Mouse (Mus musculus) neural tube, embryonic 14.5 days (tissue): Measurements from ENCODE around the gene Ube2l6. TPM values are rescaled to one million over a fixed set of nuclear protein-coding genes. Genes with fewer than 3 reads are reported as not detected.

Experiments used
- ATAC-seq: fragments of 200-750 bp; cut with Nextera tagmentation; 2 replicates; pipeline ENCODE4 v1.8.0; 2017; ENCODE audit warnings: low read depth, mild to moderate bottlenecking, moderate TSS enrichment, moderate library complexity
- H3K27ac ChIP-seq: fragments of 300-500 bp; sonication (generic); 2 replicates; pipeline ENCODE4 v1.5.1; 2014; ENCODE audit warnings: low read depth, mild to moderate bottlenecking, control low read depth, low read length, moderate library complexity, mixed read lengths
- H3K27me3 ChIP-seq: fragments of 300-500 bp; sonication (generic); 2 replicates; pipeline ENCODE4 v1.6.1; 2014; ENCODE audit warnings: low read length; ENCODE audit not compliant: control insufficient read depth, insufficient read depth
- H3K36me3 ChIP-seq: fragments of 300-500 bp; sonication (generic); 2 replicates; pipeline ENCODE4 v1.6.1; 2014; ENCODE audit warnings: low read length, mixed read lengths; ENCODE audit not compliant: control insufficient read depth, insufficient read depth
- H3K4me1 ChIP-seq: fragments of 300-500 bp; sonication (generic); 2 replicates; pipeline ENCODE4 v1.6.1; 2014; ENCODE audit warnings: low read length; ENCODE audit not compliant: control insufficient read depth, insufficient read depth
- H3K4me2 ChIP-seq: fragments of 300-500 bp; sonication (generic); 2 replicates; pipeline ENCODE4 v1.6.1; 2014; ENCODE audit warnings: mild to moderate bottlenecking, low read depth, low read length, control low read depth
- H3K4me3 ChIP-seq: fragments of 300-500 bp; sonication (generic); 2 replicates; pipeline ENCODE4 v1.5.1; 2014; ENCODE audit warnings: low read depth, low read length, control low read depth, mixed read lengths
- H3K9ac ChIP-seq: fragments of 300-500 bp; sonication (generic); replicated peaks from 2 replicates; pipeline ENCODE4 v1.6.1; 2014; ENCODE audit warnings: low read depth, mild to moderate bottlenecking, control low read depth, low read length, mixed read lengths
- H3K9me3 ChIP-seq: fragments of 300-500 bp; sonication (generic); 2 replicates; pipeline ENCODE4 v1.6.1; 2016; ENCODE audit warnings: low read length; ENCODE audit not compliant: control insufficient read depth
- WGBS: fragments of 180-500 bp; shearing (Covaris S2); extraction: QIAGEN DNeasy Blood & Tissue Kit; methylation state at CpG from one replicate; pipeline ENCODE4 v1.1.7; 2014; 5-methylcytosine and 5-hydroxymethylcytosine counted together
- polyA plus RNA-seq: library from polyadenylated mRNA; unstranded; fragments of >200 nt; fragmentation: Nextera tagmentation; extraction: Ambion mirVana; gene quantifications from 2 replicates; pipeline ENCODE4 v1.2.1, GENCODE M21; 2014

Gene Ube2l6
- polyA plus RNA-seq, 1 experiment from 2014 or later = 16.3 TPM

DNA sequence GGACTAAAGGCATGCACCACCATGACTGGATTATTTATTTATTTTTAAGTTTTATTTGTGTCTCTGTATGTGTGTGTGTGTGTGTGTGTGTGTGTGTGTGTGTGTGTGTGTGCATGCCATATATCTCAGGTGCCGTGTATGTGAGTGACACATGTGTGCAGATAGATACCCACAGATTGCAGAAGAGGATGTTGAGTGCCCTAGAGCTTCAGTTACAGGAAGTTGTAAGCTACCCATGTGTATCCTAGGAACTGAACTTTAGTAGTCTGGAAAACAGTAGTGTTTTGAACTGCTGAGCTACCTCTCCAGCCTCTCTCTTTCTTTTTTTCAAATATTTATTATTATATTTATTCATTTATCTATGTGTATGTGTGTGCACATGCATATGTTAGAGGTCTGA, 15.3 kb upstream of the Ube2l6 start:
- Histone ChIP-seq H3K4me1 (no peaks in the 10 kb centered on the region), H3K9me3 (no peaks in the 10 kb centered on the region), H3K27me3 (no peaks in the 10 kb centered on the region)

DNA sequence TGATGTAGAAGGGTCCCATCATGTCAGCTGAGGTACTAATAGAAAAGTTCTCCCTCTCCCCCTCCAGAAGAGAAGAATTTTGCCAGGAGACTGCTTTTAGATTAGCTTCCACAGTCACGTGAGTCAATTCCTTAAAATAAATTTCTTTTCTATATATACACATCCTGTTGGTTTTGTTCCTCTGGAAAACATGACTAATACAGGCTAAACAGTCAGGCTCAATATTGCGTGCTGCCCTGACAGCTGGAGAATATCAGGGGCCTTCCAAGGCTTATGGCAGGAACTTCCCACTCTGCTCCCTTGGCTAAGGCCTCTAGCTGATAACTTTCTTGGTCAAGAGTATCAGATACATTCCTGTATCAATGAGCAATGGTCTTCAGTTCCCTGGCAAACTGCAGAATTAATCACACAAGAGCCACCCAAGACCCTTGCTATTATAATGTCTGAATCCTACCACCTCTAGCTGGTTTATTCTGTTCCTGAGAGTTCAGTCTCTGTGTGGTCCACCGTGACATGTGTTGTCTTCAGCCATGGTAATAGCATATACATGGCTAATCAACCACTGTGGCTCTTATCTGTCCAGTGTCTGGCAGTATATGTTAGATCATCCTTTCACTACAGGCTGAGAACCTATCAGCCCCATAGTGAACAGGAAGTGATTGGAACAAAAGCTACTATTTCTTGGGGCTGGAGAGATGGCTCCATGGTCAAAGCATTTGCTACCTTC, 14.6 kb upstream of the Ube2l6 start:
- H3K4me2 ChIP-seq = no peak overlapping the region
- no peaks in the 10 kb centered on the region for H3K27me3 ChIP-seq
- no peaks in the 10 kb centered on the region for H3K4me1 ChIP-seq
- H3K9me3 ChIP-seq = no peaks in the 10 kb centered on the region
- H3K9ac ChIP-seq = no peak overlapping the region
- no peak for ATAC-seq
- H3K4me3 ChIP-seq = no peak overlapping the region
- 91% methylated on average over 3 of the region's 3 CpGs for whole genome bisulfite sequencing
- no peak overlapping the region for H3K27ac ChIP-seq
- no peaks in the 10 kb centered on the region for H3K36me3 ChIP-seq

More for the DNA sequence above, 15.3 kb upstream of the Ube2l6 start:
- WGBS = 94% methylated on average over 1 of the region's 1 CpGs
- no peak overlapping the region for H3K4me3 ChIP-seq
- ATAC-seq = no peak
- H3K27ac ChIP-seq = no peak overlapping the region
- H3K36me3 ChIP-seq = no peaks in the 10 kb centered on the region
- H3K9ac ChIP-seq = no peak overlapping the region
- no peak overlapping the region for H3K4me2 ChIP-seq

DNA sequence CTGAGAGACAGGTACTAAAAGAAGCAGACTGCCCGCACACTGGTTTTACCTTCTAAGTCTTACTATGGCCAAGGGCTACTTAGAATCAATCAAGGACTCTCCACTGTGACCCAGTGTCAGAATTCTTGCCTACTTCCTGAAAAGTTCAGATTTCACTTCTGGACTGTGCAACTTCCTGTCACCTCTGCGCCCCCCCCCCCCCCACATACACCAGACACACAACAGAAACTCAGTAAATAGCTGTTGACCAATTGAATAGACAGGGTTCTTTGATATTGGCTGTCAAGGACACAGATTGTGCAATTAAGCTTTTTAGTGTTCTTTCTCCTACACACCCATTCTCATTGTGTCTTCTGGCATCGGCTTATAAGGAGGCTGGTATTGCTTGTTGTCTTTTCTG, 10.3 kb upstream of the Ube2l6 start:
- Histone ChIP-seq H3K27ac (no peak overlapping the region), H3K9ac (no peak overlapping the region), H3K4me2 (no peak overlapping the region), H3K4me3 (no peak overlapping the region), H3K9me3 (no peaks in the 10 kb centered on the region), H3K36me3 (no peaks in the 10 kb centered on the region), H3K27me3 (no peaks in the 10 kb centered on the region), H3K4me1 (no peaks in the 10 kb centered on the region)
- WGBS = 82% methylated on average over 3 of the region's 3 CpGs
- no peak for ATAC-seq

DNA sequence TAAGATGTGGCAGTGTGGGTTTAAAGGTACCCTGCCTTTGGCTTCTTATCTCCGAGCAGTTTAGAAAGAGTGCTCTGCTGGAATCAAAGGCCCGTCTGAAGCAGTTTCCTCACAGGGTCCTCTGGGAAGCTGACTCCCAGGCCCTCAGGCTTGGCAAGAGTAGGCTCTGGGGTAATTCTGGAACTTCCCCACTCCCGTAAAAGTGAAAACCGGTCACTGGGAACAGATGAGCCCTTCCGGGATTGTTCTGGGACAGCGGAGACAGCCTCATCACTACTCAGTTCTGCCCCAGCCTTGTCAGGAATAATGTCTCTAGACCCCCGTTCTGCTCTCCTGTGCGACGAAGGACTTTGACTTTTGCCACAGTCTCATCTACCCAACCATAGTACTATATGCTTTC, 8.2 kb upstream of the Ube2l6 start:
- no peak overlapping the region for H3K27ac ChIP-seq
- H3K9me3 ChIP-seq = no peaks in the 10 kb centered on the region
- no peak overlapping the region for H3K4me2 ChIP-seq
- no peaks in the 10 kb centered on the region for H3K36me3 ChIP-seq
- 51% methylated on average over 9 of the region's 9 CpGs for WGBS
- H3K4me1 ChIP-seq = no peaks in the 10 kb centered on the region
- H3K27me3 ChIP-seq = no peaks in the 10 kb centered on the region
- no peak for ATAC-seq
- H3K9ac ChIP-seq = no peak overlapping the region
- H3K4me3 ChIP-seq = no peak overlapping the region

DNA sequence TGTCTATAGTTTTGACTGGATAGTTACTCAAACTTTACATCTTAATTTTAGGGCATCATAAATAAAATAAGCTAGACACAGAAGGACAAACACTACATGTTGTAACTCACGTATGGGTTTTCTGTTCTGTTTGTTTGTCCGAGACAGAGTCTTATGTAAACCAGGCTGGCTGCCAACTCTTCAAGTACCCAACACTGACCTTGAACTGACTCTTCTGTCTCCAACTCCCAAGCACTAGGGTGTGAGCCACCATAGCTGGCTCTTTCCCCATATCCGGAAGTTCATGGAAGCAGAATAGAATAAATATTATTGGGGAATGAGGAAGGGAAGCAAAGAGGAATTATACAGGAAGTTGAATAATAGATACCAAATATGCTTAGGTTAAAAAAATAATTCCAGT, 6.1 kb upstream of the Ube2l6 start:
- Histone ChIP-seq H3K27me3 (no peaks in the 10 kb centered on the region), H3K4me1 (no peaks in the 10 kb centered on the region), H3K9me3 (no peaks in the 10 kb centered on the region), H3K9ac (no peak overlapping the region), H3K4me2 (no peak overlapping the region), H3K27ac (no peak overlapping the region), H3K36me3 (no peaks in the 10 kb centered on the region), H3K4me3 (no peak overlapping the region)
- ATAC-seq = no peak
- 87% methylated on average over 3 of the region's 3 CpGs for WGBS

DNA sequence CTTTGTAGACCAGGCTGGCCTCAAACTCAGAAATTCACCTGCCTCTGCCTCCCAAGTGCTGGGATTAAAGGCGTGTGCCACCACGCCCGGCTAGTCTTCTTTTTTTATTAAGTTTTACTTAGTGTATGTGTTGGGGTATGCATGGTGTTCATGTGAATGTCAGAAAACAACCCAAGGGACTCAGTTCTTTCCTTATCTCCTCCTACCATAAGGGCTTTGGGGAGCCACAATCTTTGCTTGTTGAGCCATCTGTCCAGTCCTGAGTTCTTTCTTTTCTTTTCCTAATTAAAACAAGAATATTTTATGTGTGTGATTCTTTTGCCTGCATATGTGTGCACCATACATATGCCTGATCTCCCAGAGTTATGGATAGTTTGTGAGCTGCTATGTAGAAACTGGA, 5.5 kb upstream of the Ube2l6 start:
- no peak overlapping the region for H3K9ac ChIP-seq
- H3K4me3 ChIP-seq = no peak overlapping the region
- H3K27ac ChIP-seq = no peak overlapping the region
- WGBS = 91% methylated on average over 3 of the region's 3 CpGs
- no peaks in the 10 kb centered on the region for H3K4me1 ChIP-seq
- H3K27me3 ChIP-seq = no peaks in the 10 kb centered on the region
- H3K36me3 ChIP-seq = no peaks in the 10 kb centered on the region
- H3K4me2 ChIP-seq = no peak overlapping the region
- ATAC-seq = no peak
- no peaks in the 10 kb centered on the region for H3K9me3 ChIP-seq

DNA sequence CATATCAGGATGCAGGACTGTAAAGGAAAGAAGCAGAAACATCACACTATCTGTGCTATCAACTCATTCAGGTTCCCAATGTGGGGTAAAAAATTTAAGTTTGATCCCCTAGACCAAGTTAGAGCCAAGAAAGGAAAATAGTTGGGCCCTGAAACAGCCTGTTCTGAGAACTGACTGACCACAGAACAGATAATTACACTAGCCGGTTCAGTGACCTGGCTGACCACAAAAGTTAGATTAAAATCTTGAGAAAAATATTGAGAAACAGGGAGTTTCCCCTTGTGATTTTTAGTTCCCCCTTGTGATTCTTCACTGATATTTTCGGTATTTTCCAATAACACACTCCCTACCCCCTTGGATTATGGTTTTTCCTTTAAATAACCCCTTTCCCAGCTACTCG, 4.8 kb upstream of the Ube2l6 start:
- H3K4me3 ChIP-seq = no peak overlapping the region
- no peak overlapping the region for H3K9ac ChIP-seq
- H3K27ac ChIP-seq = no peak overlapping the region
- H3K36me3 ChIP-seq = no peaks in the 10 kb centered on the region
- no peaks in the 10 kb centered on the region for H3K4me1 ChIP-seq
- H3K9me3 ChIP-seq = no peaks in the 10 kb centered on the region
- ATAC-seq = no peak
- no peak overlapping the region for H3K4me2 ChIP-seq
- H3K27me3 ChIP-seq = no peaks in the 10 kb centered on the region
- WGBS = 87% methylated on average over 3 of the region's 3 CpGs

DNA sequence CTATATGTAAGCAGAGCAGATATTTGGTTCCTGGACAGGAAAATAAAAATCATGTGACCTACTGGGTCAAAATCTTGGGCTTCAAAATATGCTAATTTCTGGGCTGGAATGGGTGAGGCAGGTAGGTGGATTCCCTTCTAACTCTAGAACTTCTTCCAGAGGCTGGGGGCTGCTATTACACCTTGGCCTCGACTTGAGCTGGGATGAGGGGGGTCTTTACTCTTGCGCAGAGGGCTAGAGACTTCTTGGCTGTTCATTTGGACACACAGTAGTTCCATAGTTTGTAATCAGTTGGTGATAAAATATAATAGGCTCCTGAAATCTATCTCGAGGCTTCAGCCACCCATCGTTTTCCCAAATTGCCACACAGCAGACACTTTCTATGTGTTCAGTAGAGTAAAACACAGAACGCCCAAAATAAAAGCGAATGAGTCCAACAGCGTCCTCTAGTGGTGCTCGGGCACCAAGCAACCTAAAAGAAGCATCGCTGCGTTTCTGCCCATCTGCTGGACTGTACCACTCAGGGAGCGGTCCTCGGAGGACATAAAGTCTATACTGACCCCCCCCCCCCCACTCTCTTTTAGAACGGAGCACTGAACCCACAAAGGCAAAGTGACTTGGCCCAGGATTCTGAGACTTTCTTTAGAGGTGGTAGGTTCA, 665 bp upstream of the Ube2l6 start:
- Histone ChIP-seq H3K27ac (no peak overlapping the region), H3K4me2 (peak overlapping the region; percentile 92), H3K4me1 (no peaks in the 10 kb centered on the region), H3K9ac (peak overlapping the region; percentile 58), H3K9me3 (no peaks in the 10 kb centered on the region), H3K36me3 (no peaks in the 10 kb centered on the region), H3K27me3 (no peaks in the 10 kb centered on the region), H3K4me3 (peak overlapping the region; percentile 52)
- ATAC-seq = peak; percentile 66
- 10% methylated on average over 13 of the region's 13 CpGs for WGBS

DNA sequence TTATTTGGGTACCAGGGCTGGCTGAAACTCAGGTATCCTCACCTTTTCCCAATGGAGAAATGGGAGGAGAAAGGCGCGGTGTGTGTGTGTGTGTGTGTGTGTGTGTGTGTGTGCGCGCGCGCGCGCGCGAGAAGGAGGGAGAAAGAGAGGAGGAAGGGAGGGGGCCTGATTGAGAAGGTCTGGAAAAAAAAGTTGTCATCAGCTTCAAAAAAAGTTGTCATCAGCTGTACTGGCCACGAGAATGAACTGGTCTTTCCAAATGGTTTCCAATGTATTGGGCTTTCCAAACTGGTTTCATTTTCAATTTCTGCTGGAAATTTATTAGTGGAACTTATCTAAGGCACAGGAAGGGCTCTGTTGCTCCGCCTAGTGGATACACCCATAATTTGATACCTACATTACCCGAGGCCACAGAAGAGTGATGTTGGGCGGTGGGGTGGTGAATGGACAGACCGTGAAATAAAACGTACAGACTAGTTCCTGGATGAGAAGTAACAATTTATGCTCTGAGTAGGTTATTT, 473 bp downstream of the Ube2l6 start:
- peak; percentile 75 for ATAC-seq

More for the DNA sequence above, 473 bp downstream of the Ube2l6 start:
- Histone ChIP-seq H3K36me3 (no peaks in the 10 kb centered on the region), H3K9me3 (no peaks in the 10 kb centered on the region), H3K4me1 (no peaks in the 10 kb centered on the region), H3K4me3 (peak overlapping the region; percentile 52), H3K27me3 (no peaks in the 10 kb centered on the region), H3K27ac (no peak overlapping the region), H3K9ac (no peak overlapping the region), H3K4me2 (peak overlapping the region; percentile 92)
- under 1% methylated on average over 16 of the region's 16 CpGs for WGBS
